Mouse (Mus musculus): ENCODE data around the gene Actl11. TPM values are rescaled to one million over a fixed set of nuclear protein-coding genes. Genes with fewer than 3 reads are reported as not detected.

Gene Actl11
- polyA plus RNA-seq, 1 experiment from 2014 or later: not detected

GRCm38 (mm10) chr9:107950460-107951355 lies 22.4 kb downstream of the Actl11 start:
- peak overlapping the region; percentile 51 for H3K4me3 ChIP-seq (ENCODE audit: low read depth, low read length)
- H3K36me3 ChIP-seq (ENCODE audit: control insufficient read depth, insufficient read depth, low read length): peaks cover 5% of the 10 kb centered on the region; the same call in 1 of the 2 replicates
- H3K27me3 ChIP-seq (ENCODE audit: control insufficient read depth, insufficient read depth, low read depth, low read length): no peaks in the 10 kb centered on the region
- H3K9me3 ChIP-seq (replicated peaks; ENCODE audit: control insufficient read depth, low read length, poor library complexity, severe bottlenecking): no peaks in the 10 kb centered on the region
- H3K9ac ChIP-seq (ENCODE audit: low read depth, low read length): peak overlapping the region; percentile 65
- ATAC-seq: peak; percentile 95
- H3K27ac ChIP-seq (ENCODE audit: low read length): peak overlapping the region; percentile 86
- peaks cover 13% of the 10 kb centered on the region for H3K4me1 ChIP-seq (ENCODE audit: control insufficient read depth, insufficient read depth, low read length)
- WGBS: 14% methylated on average over 45 of the region's 45 CpGs
- H3K4me2 ChIP-seq (ENCODE audit: low read length): peak overlapping the region; percentile 93

GRCm38 (mm10) chr9:107955613-107956289 lies 27.5 kb downstream of the Actl11 start:
- ATAC-seq: no peak

GRCm38 (mm10) chr9:107957141-107957540 lies 28.9 kb downstream of the Actl11 start:
- WGBS: 14% methylated on average over 6 of the region's 6 CpGs
- no peak for ATAC-seq

More at GRCm38 (mm10) chr9:107955613-107956289, 27.5 kb downstream of the Actl11 start:
- 84% methylated on average over 6 of the region's 6 CpGs for WGBS
- H3K4me2 ChIP-seq (ENCODE audit: low read length): no peak overlapping the region
- 0 out of 2 replicates have a peak, but pooled peaks cover 2% of the 10 kb centered on the region for H3K36me3 ChIP-seq (ENCODE audit: control insufficient read depth, insufficient read depth, low read length)
- H3K4me3 ChIP-seq (ENCODE audit: low read depth, low read length): no peak overlapping the region
- no peak overlapping the region for H3K9ac ChIP-seq (ENCODE audit: low read depth, low read length)
- H3K9me3 ChIP-seq (replicated peaks; ENCODE audit: control insufficient read depth, low read length, poor library complexity, severe bottlenecking): no peaks in the 10 kb centered on the region
- H3K27ac ChIP-seq (ENCODE audit: low read length): no peak overlapping the region
- peaks cover 12% of the 10 kb centered on the region for H3K4me1 ChIP-seq (ENCODE audit: control insufficient read depth, insufficient read depth, low read length)
- no peaks in the 10 kb centered on the region for H3K27me3 ChIP-seq (ENCODE audit: control insufficient read depth, insufficient read depth, low read depth, low read length)

GRCm38 (mm10) chr9:107959896-107960295 lies 31.6 kb downstream of the Actl11 start:
- H3K36me3 ChIP-seq (ENCODE audit: control insufficient read depth, insufficient read depth, low read length): 0 out of 2 replicates have a peak, but pooled peaks cover 2% of the 10 kb centered on the region
- no peaks in the 10 kb centered on the region for H3K9me3 ChIP-seq (replicated peaks; ENCODE audit: control insufficient read depth, low read length, poor library complexity, severe bottlenecking)
- H3K27me3 ChIP-seq (ENCODE audit: control insufficient read depth, insufficient read depth, low read depth, low read length): no peaks in the 10 kb centered on the region
- ATAC-seq: peak; percentile 21; the same call in 1 of the 2 replicates
- peaks cover 21% of the 10 kb centered on the region for H3K4me1 ChIP-seq (ENCODE audit: control insufficient read depth, insufficient read depth, low read length)
- H3K4me3 ChIP-seq (ENCODE audit: low read depth, low read length): no peak overlapping the region
- WGBS: 39% methylated on average over 6 of the region's 6 CpGs
- peak overlapping the region; percentile 86 for H3K27ac ChIP-seq (ENCODE audit: low read length)
- no peak overlapping the region for H3K4me2 ChIP-seq (ENCODE audit: low read length)
- H3K9ac ChIP-seq (ENCODE audit: low read depth, low read length): no peak overlapping the region

More at GRCm38 (mm10) chr9:107957141-107957540, 28.9 kb downstream of the Actl11 start:
- Histone ChIP-seq H3K4me1 (ENCODE audit: control insufficient read depth, insufficient read depth, low read length) (peaks cover 17% of the 10 kb centered on the region), H3K36me3 (ENCODE audit: control insufficient read depth, insufficient read depth, low read length) (0 out of 2 replicates have a peak, but pooled peaks cover 2% of the 10 kb centered on the region), H3K9ac (ENCODE audit: low read depth, low read length) (no peak overlapping the region), H3K9me3 (replicated peaks; ENCODE audit: control insufficient read depth, low read length, poor library complexity, severe bottlenecking) (no peaks in the 10 kb centered on the region), H3K27me3 (ENCODE audit: control insufficient read depth, insufficient read depth, low read depth, low read length) (no peaks in the 10 kb centered on the region), H3K27ac (ENCODE audit: low read length) (peak overlapping the region; percentile 47; the same call in 1 of the 2 replicates), H3K4me3 (ENCODE audit: low read depth, low read length) (no peak overlapping the region), H3K4me2 (ENCODE audit: low read length) (no peak overlapping the region)

GRCm38 (mm10) chr9:107960928-107961327 lies 32.7 kb downstream of the Actl11 start:
- no peaks in the 10 kb centered on the region for H3K27me3 ChIP-seq (ENCODE audit: control insufficient read depth, insufficient read depth, low read depth, low read length)
- peak overlapping the region; percentile 33; the same call in 1 of the 2 replicates for H3K9ac ChIP-seq (ENCODE audit: low read depth, low read length)
- no peaks in the 10 kb centered on the region for H3K9me3 ChIP-seq (replicated peaks; ENCODE audit: control insufficient read depth, low read length, poor library complexity, severe bottlenecking)
- peaks cover 21% of the 10 kb centered on the region for H3K4me1 ChIP-seq (ENCODE audit: control insufficient read depth, insufficient read depth, low read length)
- peak overlapping the region; percentile 86 for H3K27ac ChIP-seq (ENCODE audit: low read length)
- H3K36me3 ChIP-seq (ENCODE audit: control insufficient read depth, insufficient read depth, low read length): 0 out of 2 replicates have a peak, but pooled peaks cover 2% of the 10 kb centered on the region
- ATAC-seq: no peak
- 71% methylated on average over 4 of the region's 4 CpGs for WGBS
- no peak overlapping the region for H3K4me3 ChIP-seq (ENCODE audit: low read depth, low read length)
- H3K4me2 ChIP-seq (ENCODE audit: low read length): peak overlapping the region; percentile 40

- H3K4me2 ChIP-seq (ENCODE audit: low read length): peak overlapping the region; percentile 40
- WGBS: 57% methylated on average over 10 of the region's 10 CpGs
- no peaks in the 10 kb centered on the region for H3K9me3 ChIP-seq (replicated peaks; ENCODE audit: control insufficient read depth, low read length, poor library complexity, severe bottlenecking)
- H3K36me3 ChIP-seq (ENCODE audit: control insufficient read depth, insufficient read depth, low read length): 0 out of 2 replicates have a peak, but pooled peaks cover 2% of the 10 kb centered on the region
- peak; percentile 85 for ATAC-seq
- no peaks in the 10 kb centered on the region for H3K27me3 ChIP-seq (ENCODE audit: control insufficient read depth, insufficient read depth, low read depth, low read length)
- H3K9ac ChIP-seq (ENCODE audit: low read depth, low read length): peak overlapping the region; percentile 33; the same call in 1 of the 2 replicates
- H3K4me3 ChIP-seq (ENCODE audit: low read depth, low read length): no peak overlapping the region
- H3K27ac ChIP-seq (ENCODE audit: low read length): peak overlapping the region; percentile 86
- H3K4me1 ChIP-seq (ENCODE audit: control insufficient read depth, insufficient read depth, low read length): peaks cover 21% of the 10 kb centered on the region
Observed at GRCm38 (mm10) chr9:107961351-107961762, 33.1 kb downstream of the Actl11 start.

- Histone ChIP-seq H3K4me1 (ENCODE audit: control insufficient read depth, insufficient read depth, low read length) (peaks cover 21% of the 10 kb centered on the region), H3K9me3 (replicated peaks; ENCODE audit: control insufficient read depth, low read length, poor library complexity, severe bottlenecking) (no peaks in the 10 kb centered on the region), H3K9ac (ENCODE audit: low read depth, low read length) (peak overlapping the region; percentile 33; the same call in 1 of the 2 replicates), H3K4me2 (ENCODE audit: low read length) (peak overlapping the region; percentile 40), H3K36me3 (ENCODE audit: control insufficient read depth, insufficient read depth, low read length) (0 out of 2 replicates have a peak, but pooled peaks cover 2% of the 10 kb centered on the region), H3K4me3 (ENCODE audit: low read depth, low read length) (no peak overlapping the region), H3K27me3 (ENCODE audit: control insufficient read depth, insufficient read depth, low read depth, low read length) (no peaks in the 10 kb centered on the region), H3K27ac (ENCODE audit: low read length) (peak overlapping the region; percentile 86)
- WGBS: 35% methylated on average over 5 of the region's 5 CpGs
- ATAC-seq: peak; percentile 73
Observed at GRCm38 (mm10) chr9:107961881-107962280, 33.6 kb downstream of the Actl11 start.

GRCm38 (mm10) chr9:107962916-107963315 lies 34.6 kb downstream of the Actl11 start:
- no peak overlapping the region for H3K27ac ChIP-seq (ENCODE audit: low read length)
- H3K4me3 ChIP-seq (ENCODE audit: low read depth, low read length): no peak overlapping the region
- no peaks in the 10 kb centered on the region for H3K36me3 ChIP-seq (ENCODE audit: control insufficient read depth, insufficient read depth, low read length)
- H3K27me3 ChIP-seq (ENCODE audit: control insufficient read depth, insufficient read depth, low read depth, low read length): no peaks in the 10 kb centered on the region
- H3K9me3 ChIP-seq (replicated peaks; ENCODE audit: control insufficient read depth, low read length, poor library complexity, severe bottlenecking): no peaks in the 10 kb centered on the region
- no peak overlapping the region for H3K9ac ChIP-seq (ENCODE audit: low read depth, low read length)
- 94% methylated on average over 9 of the region's 9 CpGs for WGBS
- no peak overlapping the region for H3K4me2 ChIP-seq (ENCODE audit: low read length)
- H3K4me1 ChIP-seq (ENCODE audit: control insufficient read depth, insufficient read depth, low read length): peaks cover 21% of the 10 kb centered on the region
- no peak for ATAC-seq

Data from midbrain, embryonic 16.5 days (tissue).